Mouse (Mus musculus) mouse trophoblast stem cell (cell line): ENCODE results near the gene E130114P18Rik.

ENCODE experiments used
- in situ Hi-C, 2 experiments: fragments of 300-500 bp; cut with MseI, MboI; formaldehyde crosslinking; loops; 2 replicates in 1 of 2; 3 replicates in 1 of 2; pipeline ENCODE4 v1.15.1; 2025

E130114P18Rik gene

DNA sequence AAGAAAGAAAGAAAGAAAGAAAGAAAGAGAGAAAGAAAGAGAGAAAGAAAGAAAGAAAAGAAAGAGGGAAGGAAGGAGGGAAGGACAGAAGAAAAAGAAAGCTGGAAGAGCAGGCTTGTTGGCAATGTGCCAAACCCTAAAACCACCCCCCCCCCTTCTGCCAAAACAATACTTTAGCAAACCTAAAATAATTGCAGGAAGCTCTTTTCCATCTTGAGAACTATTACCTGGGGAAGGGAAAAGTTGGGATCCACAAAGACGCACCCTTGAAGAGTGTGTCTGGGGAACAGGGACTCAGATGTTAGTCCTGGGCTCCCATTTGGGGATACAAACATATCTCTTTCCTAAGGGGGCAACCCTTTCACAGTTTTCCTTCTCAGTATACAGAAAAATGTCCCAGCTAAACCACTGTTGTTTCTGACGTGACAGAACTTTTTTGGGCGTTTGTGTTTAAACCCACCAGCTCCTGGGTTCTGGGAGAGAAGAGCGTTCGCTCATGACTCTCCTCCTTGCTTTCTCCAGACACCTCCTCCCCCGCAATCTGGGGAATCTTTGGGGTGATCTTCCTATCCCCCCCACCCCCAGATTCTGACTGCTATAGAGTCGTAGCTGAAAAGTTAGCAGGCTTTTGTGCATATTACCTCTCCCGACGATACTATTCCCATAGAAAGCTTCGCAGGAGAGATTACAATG, 1.3 kb downstream of the E130114P18Rik start:
- in situ Hi-C loops: no loop called here

DNA sequence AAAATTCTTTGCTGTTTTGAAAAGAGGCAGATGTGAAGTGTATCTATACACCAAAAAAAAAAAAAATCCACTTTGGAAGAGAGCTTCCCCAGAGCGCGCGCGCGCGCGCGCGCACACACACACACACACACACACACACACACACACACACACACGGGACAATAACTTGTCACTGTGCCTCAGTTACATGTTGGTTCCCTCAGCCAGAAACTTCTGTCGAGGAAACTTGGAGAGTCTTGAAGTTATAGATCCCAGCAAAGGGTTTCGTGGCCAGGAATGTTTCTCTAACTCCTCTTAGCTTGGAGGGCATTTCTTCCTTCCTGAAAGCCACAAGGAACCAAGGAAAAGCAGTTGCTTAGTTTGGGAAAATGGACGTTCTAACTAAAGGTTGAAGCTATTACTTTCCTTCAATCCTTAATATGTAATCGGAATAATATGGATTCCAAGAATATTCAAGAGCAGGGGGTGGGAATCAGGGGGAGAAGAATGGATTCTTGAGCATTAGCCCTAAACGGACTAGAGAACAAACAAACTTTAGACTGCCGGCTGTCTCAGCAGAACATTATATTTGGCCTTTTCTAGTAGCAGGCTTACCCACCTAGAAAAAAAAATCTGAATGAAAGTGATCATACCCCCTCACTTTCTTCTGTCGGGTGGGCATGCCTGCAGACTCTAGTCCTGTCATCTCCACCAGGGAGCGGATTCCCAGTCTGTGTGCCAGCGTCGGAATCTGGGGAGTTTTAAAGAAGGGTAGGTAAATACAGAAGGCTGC, 2.2 kb downstream of the E130114P18Rik start:
- in situ Hi-C loops: no loop called here

GRCm38 (mm10) chr4:97775059-97775458, 2.8 kb downstream of the E130114P18Rik start:
- in situ Hi-C loops: no loop called here

DNA sequence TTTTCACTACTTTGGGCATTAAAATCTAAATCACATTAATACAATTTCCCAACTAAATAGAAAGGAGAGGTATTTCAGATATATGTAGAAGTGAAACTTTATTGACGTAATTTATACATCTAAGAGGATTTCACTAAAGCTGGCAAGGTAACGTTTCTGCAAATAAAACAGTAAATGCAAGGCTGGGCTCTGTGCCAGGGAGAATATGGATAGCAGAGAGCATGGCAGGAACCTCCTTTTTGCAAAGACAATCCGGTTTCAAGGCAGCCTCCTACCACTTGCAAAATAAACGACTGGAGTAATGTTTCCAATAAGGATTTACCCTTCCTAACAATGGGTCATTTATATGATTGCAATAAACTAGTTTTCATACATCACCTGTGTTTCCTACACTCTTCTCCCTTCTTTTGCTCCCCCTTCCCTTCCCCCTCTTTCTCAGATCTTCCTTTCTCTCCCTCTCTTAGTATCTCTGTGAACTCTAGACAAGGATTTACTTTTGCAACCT, 3.4 kb downstream of the E130114P18Rik start:
- in situ Hi-C loops: loop anchor here in 1 of 2 experiments (25.0 kb wide), 1 partner anchor 463 kb away; no protein-coding TSS in a partner anchor

- in situ Hi-C loops: loop anchor here in 1 of 2 experiments (25.0 kb wide), 1 partner anchor 464 kb away; no protein-coding TSS in a partner anchor
Observed at GRCm38 (mm10) chr4:97773791-97774190, 4.1 kb downstream of the E130114P18Rik start.

DNA sequence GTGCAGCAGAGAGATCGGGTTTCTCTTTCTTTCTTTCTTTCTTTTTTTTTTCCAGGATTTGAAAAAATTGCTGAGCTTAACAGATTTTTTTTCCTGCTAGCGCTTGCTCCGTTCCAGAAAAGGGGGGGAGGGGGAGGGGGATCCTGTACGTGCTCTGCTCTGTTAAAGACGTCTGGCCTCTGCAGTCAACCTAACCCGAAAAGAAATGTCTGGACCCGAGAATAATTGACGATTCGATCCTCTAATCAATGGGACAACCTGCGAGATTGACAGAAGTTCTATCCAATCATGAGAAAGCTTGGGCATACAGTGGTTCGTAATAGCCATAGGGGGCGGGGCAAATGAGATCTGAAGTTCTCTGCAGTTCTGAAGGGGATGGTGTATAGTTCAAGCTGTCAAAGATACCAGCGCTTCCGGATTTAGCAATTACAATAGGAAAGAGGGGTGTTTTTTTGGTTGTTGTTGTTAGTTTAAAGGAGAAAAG, 4.7 kb downstream of the E130114P18Rik start:
- in situ Hi-C loops: loop anchor here in 1 of 2 experiments (25.0 kb wide), 1 partner anchor 464 kb away; no protein-coding TSS in a partner anchor

- in situ Hi-C loops: loop anchor here in 1 of 2 experiments (25.0 kb wide), 1 partner anchor 465 kb away; no protein-coding TSS in a partner anchor
Observed at GRCm38 (mm10) chr4:97772641-97773040, 5.2 kb downstream of the E130114P18Rik start, which contains the start of gene Nfia. Nfia (plus strand) TSS chr4:97772734.

DNA sequence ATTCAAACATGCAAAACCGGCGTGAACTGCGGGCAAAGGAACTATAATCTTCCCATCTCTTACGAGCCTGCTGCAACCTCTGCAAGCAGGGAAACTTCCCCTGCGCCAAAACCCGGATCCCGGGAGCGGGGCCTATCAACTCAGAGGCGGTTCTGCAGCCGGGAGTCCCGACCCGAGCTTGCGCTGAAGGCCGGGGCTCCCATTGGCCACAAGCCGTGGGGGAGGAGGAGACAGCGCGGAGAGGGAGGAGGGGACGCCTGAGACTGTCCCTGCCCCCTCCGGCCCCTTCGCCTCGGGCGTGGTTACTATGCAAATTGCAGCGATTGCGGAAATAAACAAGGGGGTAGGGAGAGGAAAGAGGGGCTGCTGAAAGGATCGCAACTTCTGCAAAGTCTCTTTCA, 5.8 kb downstream of the E130114P18Rik start:
- in situ Hi-C loops: loop anchor here in 1 of 2 experiments (25.0 kb wide), 1 partner anchor 465 kb away; no protein-coding TSS in a partner anchor

- in situ Hi-C loops: loop anchor here in 1 of 2 experiments (25.0 kb wide), 1 partner anchor 466 kb away; no protein-coding TSS in a partner anchor
Observed at GRCm38 (mm10) chr4:97771426-97771825, 6.5 kb downstream of the E130114P18Rik start.

- in situ Hi-C loops: loop anchor here in 1 of 2 experiments (25.0 kb wide), 1 partner anchor 467 kb away; no protein-coding TSS in a partner anchor
Observed at GRCm38 (mm10) chr4:97769861-97770260, 8.0 kb downstream of the E130114P18Rik start.

DNA sequence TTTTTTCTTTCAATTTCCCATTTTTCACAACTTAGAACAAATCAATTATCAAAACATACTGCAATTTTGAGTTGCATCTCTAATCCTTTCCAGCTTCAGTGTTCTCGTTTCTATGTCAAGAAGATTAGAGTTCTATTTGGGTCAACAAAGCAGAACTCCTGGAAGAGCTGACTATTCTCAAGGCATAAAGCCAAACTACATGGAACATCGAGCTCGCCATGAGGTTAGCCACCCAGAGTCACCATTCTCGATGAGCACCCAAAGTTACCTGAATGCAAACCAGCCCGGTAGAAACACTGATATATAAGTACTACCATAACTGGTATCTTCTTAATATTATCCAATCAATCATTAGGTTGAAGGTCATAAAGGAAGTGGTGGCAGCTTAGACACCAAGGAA, 10.4 kb downstream of the E130114P18Rik start:
- in situ Hi-C loops: loop anchor here in 1 of 2 experiments (25.0 kb wide), 1 partner anchor 470 kb away; no protein-coding TSS in a partner anchor

GRCm38 (mm10) chr4:97767025-97767424, 10.9 kb downstream of the E130114P18Rik start:
- in situ Hi-C loops: loop anchor here in 1 of 2 experiments (25.0 kb wide), 1 partner anchor 470 kb away; no protein-coding TSS in a partner anchor

DNA sequence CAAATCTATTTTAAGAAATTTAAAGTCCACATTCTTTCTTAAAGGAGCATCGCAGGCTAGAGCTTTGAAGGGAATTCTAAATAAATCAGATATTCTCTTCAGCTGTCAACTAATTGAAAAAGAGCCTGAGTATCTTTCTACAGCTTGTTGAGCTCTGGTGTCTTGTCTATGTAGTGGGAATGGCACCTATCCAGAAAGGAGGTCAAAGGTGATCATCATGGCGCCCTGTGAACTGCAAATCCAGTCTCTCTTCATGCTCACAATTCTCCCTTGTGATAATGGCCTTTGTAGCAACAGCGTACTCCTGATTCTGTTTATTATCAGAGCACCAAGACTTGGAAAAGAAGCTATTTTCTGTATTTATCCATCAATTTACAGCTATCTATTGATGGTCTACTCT, 11.8 kb downstream of the E130114P18Rik start:
- in situ Hi-C loops: loop anchor here in 1 of 2 experiments (25.0 kb wide), 1 partner anchor 471 kb away; no protein-coding TSS in a partner anchor

DNA sequence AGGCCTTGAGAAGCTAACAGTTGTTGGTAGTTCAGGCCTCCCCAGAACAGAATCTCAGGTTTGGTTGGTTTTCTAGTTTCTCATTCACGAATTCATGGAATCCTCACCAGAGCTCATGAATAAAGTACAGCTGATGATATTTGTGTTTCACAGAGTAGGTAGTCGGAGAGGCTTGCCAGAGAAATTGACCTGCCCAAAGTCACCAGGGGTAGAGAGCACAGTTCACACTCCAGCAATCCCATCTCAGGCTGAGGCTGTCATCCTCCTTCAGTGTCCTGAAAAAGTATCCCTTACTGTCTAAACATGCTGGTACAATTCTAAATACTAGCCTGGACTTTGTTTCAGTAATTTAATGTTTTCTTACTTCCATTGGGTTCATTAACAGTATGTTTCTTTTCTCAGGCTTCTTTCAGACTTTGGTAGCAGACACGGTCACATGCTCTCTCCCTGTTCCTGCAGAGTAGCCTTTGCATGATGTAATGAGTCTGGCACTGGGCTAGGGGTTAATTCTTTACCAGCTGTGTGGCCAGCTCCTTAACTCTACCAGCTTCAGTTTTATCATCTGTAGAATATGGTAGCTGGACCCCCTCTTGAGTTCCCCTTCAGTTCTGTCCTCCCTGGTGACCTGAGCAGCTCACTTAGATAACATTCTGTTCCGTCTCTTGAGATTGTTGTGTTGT, 12.4 kb downstream of the E130114P18Rik start:
- in situ Hi-C loops: loop anchor here in 1 of 2 experiments (25.0 kb wide), 1 partner anchor 472 kb away; no protein-coding TSS in a partner anchor

- in situ Hi-C loops: loop anchor here in 1 of 2 experiments (25.0 kb wide), 1 partner anchor 473 kb away; no protein-coding TSS in a partner anchor
Observed at GRCm38 (mm10) chr4:97764616-97765015, 13.3 kb downstream of the E130114P18Rik start.

GRCm38 (mm10) chr4:97758661-97759060, 19.2 kb downstream of the E130114P18Rik start:
- in situ Hi-C loops: loop anchor here (10.0 to 25.0 kb wide), 3 partner anchors 356 to 566 kb away; no protein-coding TSS in a partner anchor

DNA sequence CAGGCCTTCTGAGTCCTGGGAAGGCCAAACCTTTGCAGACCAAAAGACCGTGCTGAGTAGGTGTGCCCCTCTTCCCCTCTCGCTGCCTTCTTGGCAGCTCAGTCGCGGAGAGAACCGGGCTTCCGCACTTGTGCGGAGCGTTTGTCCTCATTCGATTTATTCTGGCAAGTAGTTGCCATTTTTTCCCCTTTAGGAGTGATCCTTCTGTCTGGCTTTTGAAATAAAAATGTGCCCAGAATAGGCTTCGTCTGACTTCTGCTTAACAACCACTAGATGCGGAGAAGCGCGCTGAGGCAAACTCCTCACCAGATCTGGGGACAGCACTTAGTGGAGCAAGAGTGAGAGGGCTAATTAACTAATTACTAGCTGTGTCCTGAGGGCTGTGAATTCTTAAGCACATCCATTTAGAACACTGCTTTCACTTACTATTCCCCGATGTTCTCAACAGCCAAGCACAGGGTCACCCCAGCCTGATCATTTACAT, 19.9 kb downstream of the E130114P18Rik start:
- in situ Hi-C loops: loop anchor here (10.0 to 25.0 kb wide), 3 partner anchors 357 to 567 kb away; no protein-coding TSS in a partner anchor

GRCm38 (mm10) chr4:97757207-97757977, 20.5 kb downstream of the E130114P18Rik start:
- in situ Hi-C loops: loop anchor here (10.0 to 25.0 kb wide), 3 partner anchors 357 to 567 kb away; no protein-coding TSS in a partner anchor

DNA sequence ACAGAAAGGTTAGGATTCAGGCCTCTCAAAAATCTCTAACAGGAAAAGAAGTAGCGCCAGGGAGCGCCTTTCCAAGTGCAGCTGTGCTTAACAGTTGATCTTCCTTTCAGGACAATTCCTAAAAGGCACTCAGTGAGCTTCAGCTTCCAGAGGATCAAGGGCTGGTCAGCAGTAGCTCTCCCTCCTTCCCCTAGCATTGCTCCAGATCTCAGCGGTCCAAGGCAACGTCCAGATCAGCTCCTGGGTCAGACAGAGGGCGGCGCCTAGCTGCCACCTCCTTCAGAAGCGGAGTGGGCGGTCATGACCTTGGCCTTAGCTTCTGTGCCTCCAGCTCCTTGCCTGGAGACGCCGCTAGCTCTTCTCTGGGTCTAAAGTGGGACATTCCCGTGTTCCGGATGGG, 23.6 kb downstream of the E130114P18Rik start:
- in situ Hi-C loops: loop anchor here (5.0 to 25.0 kb wide), 4 partner anchors 187 to 571 kb away; no protein-coding TSS in a partner anchor
